Mouse (Mus musculus): ENCODE data around the gene Higd1a. TPM values are rescaled to one million over a fixed set of nuclear protein-coding genes. Genes with fewer than 3 reads are reported as not detected.

Gene Higd1a
- polyA plus RNA-seq, 1 experiment, result 17.6 TPM

DNA sequence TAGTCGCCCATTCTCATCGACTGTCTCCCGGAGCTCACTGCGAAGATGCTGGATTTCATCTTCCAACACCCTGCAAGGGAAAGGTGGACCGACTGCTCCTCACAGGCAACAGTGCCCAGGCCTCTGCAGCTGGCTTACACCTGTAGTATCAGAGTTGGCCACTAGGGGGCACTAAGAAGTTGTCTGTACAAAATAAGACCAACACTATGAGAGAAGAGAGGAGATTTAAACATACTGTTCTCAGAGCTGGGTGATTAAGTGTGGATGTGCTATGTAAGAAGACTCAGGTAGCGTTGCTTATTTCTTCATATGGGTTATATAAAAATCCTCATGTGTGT lies 27.2 kb downstream of the Higd1a start:
- Histone ChIP-seq H3K4me3 (ENCODE audit: control insufficient read depth, insufficient read depth, low read length) (no peak overlapping the region), H3K36me3 (ENCODE audit: control insufficient read depth, insufficient read depth, low read length) (no peaks in the 10 kb centered on the region), H3K27ac (ENCODE audit: control insufficient read depth, insufficient read depth, low read length) (no peak overlapping the region), H3K4me1 (replicated peaks; ENCODE audit: control insufficient read depth, insufficient read depth, low read length) (no peaks in the 10 kb centered on the region), H3K27me3 (ENCODE audit: control insufficient read depth, insufficient read depth, low read length) (no peaks in the 10 kb centered on the region)
- TF ChIP-seq CTCF (IDR thresholded peaks at IDR 0.05; ENCODE audit: borderline replicate concordance, control insufficient read depth, extremely low read depth, insufficient read depth, low read length, poor library complexity) (peak; percentile 75; the same call in 1 of the 2 replicates), POLR2A (IDR thresholded peaks at IDR 0.05; ENCODE audit: control insufficient read depth, extremely low read depth, insufficient read depth, low read length, poor library complexity) (no peak)
- DNase-seq, result peak; percentile 73
- 30% methylated on average over 6 of the region's 6 CpGs for WGBS

DNA sequence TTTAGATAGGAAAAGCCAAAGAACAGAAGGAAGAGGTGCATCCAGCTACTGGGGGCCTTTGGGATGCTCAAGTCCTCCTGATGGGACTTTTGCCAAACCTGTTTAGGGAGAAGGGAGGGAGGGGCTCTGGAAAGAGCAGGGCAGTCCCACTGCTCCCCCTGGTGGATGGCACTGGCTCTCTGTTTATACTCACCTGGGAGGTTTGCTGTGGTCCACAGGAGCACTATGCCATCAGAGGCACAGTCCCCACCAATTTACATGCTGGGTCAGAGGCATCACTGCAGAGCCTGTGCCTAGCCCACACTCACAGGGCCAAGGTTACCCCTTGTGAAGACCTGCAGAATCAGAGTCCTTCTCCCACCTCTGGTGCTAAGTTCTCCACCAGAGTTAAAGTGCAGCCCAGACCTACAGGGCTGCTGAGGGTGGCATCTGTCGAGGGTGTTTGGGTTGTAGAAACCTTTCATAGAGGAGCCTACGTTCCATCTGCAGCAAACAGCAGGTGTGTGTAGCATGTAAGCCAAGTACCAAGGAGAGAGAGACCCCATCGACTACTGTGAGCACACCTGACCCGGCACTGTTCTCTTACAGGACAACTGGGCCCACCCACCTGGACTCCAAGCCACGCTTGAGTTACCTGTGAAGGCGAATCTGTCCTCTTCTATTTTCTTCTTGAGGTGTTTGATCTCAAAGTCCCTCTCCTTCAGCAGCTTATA lies 27.8 kb downstream of the Higd1a start:
- Histone ChIP-seq H3K36me3 (ENCODE audit: control insufficient read depth, insufficient read depth, low read length) (no peaks in the 10 kb centered on the region), H3K4me1 (replicated peaks; ENCODE audit: control insufficient read depth, insufficient read depth, low read length) (no peaks in the 10 kb centered on the region), H3K27ac (ENCODE audit: control insufficient read depth, insufficient read depth, low read length) (no peak overlapping the region), H3K27me3 (ENCODE audit: control insufficient read depth, insufficient read depth, low read length) (no peaks in the 10 kb centered on the region), H3K4me3 (ENCODE audit: control insufficient read depth, insufficient read depth, low read length) (no peak overlapping the region)
- TF ChIP-seq POLR2A (IDR thresholded peaks at IDR 0.05; ENCODE audit: control insufficient read depth, extremely low read depth, insufficient read depth, low read length, poor library complexity), result no peak
- peak; percentile 74; the same call in 1 of the 2 replicates for TF ChIP-seq CTCF (IDR thresholded peaks at IDR 0.05; ENCODE audit: borderline replicate concordance, control insufficient read depth, extremely low read depth, insufficient read depth, low read length, poor library complexity)
- DNase-seq, result peak; percentile 57
- WGBS, result 78% methylated on average over 6 of the region's 6 CpGs

DNA sequence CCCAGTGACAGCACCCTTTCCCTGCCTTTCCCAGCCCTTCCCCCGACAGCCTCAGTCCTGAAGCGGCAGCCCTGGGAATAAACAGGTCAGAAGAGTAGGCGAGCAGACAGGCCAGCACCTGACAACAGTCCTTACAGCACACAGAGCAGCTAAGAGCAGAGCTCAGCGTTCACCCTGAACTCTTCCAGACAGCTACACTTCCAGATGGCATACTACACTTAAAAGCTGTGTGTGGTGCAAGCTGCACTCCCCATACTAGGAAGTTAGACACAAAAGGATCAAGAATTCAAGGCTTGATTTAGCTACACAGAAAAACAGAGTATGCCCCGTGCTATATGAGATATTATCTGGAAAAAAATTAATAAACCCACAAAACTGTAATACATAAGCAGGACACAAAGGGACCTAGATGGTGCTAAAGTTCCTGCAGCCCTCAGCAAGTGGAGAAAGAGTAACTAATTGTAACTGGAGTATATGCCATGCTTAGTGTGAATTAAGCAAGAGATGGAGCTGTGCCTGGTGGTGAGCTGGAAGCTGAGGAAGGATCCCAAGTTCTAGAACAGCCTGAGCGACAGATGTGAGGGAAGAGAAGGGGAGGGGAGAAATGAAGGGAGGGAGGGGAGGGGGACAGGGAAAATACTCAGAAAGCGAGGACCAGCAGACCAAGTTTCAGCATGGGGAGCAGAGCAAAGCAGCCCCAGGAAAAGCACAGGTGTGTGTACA lies 28.7 kb downstream of the Higd1a start:
- H3K4me1 ChIP-seq (replicated peaks; ENCODE audit: control insufficient read depth, insufficient read depth, low read length), result no peaks in the 10 kb centered on the region
- no peak overlapping the region for H3K4me3 ChIP-seq (ENCODE audit: control insufficient read depth, insufficient read depth, low read length)
- WGBS, result 76% methylated on average over 7 of the region's 7 CpGs
- no peak for DNase-seq
- H3K27me3 ChIP-seq (ENCODE audit: control insufficient read depth, insufficient read depth, low read length), result no peaks in the 10 kb centered on the region
- H3K27ac ChIP-seq (ENCODE audit: control insufficient read depth, insufficient read depth, low read length), result no peak overlapping the region
- H3K36me3 ChIP-seq (ENCODE audit: control insufficient read depth, insufficient read depth, low read length), result no peaks in the 10 kb centered on the region
- no peak for TF ChIP-seq POLR2A (IDR thresholded peaks at IDR 0.05; ENCODE audit: control insufficient read depth, extremely low read depth, insufficient read depth, low read length, poor library complexity)
- TF ChIP-seq CTCF (IDR thresholded peaks at IDR 0.05; ENCODE audit: borderline replicate concordance, control insufficient read depth, extremely low read depth, insufficient read depth, low read length, poor library complexity), result no peak

DNA sequence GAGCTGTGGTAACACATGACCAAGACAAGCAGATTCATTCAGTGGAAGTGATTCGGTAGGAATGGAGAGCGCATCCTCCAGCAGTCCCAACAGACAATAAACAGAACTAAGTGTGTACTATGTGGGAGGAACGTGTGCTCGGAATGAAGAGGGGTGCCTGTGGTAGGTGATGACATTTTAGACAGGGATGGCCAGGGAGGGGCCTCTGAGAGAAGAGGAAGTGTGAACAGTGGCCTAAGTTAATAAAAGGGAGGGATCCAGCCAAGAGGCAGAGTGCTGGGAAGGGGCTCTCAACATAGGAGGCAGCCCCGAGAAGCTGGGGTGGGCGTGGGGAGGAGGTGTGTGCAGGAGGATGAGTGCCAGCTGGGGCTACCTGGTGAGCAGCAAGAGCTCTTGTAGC lies 29.8 kb downstream of the Higd1a start:
- no peaks in the 10 kb centered on the region for H3K4me1 ChIP-seq (replicated peaks; ENCODE audit: control insufficient read depth, insufficient read depth, low read length)
- H3K36me3 ChIP-seq (ENCODE audit: control insufficient read depth, insufficient read depth, low read length), result no peaks in the 10 kb centered on the region
- TF ChIP-seq CTCF (IDR thresholded peaks at IDR 0.05; ENCODE audit: borderline replicate concordance, control insufficient read depth, extremely low read depth, insufficient read depth, low read length, poor library complexity) (no peak), POLR2A (IDR thresholded peaks at IDR 0.05; ENCODE audit: control insufficient read depth, extremely low read depth, insufficient read depth, low read length, poor library complexity) (no peak)
- no peak overlapping the region for H3K27ac ChIP-seq (ENCODE audit: control insufficient read depth, insufficient read depth, low read length)
- H3K27me3 ChIP-seq (ENCODE audit: control insufficient read depth, insufficient read depth, low read length), result no peaks in the 10 kb centered on the region
- 72% methylated on average over 6 of the region's 6 CpGs for WGBS
- H3K4me3 ChIP-seq (ENCODE audit: control insufficient read depth, insufficient read depth, low read length), result no peak overlapping the region
- no peak for DNase-seq

DNA sequence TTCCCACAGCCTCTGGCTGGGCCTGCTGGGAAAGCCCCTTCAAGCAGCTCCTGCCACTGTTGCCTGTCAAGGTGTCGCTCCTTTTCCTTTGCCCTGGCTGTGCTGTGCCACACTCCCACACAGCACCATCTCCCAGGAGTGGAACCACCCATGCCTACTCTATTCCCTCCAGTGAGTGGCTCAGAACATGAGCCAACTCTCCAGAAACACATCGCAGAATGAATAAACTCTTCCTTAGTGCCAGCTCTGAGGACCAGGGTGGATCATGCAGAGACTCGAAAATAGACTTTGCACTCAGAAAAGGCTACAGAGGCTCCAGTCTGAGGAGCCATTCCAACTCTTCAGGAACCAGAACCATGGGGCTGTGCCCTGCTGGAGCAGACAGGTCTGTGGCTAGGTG lies 31.8 kb downstream of the Higd1a start:
- no peak for DNase-seq
- H3K27me3 ChIP-seq (ENCODE audit: control insufficient read depth, insufficient read depth, low read length), result no peaks in the 10 kb centered on the region
- no peak overlapping the region for H3K27ac ChIP-seq (ENCODE audit: control insufficient read depth, insufficient read depth, low read length)
- TF ChIP-seq POLR2A (IDR thresholded peaks at IDR 0.05; ENCODE audit: control insufficient read depth, extremely low read depth, insufficient read depth, low read length, poor library complexity) (no peak), CTCF (IDR thresholded peaks at IDR 0.05; ENCODE audit: borderline replicate concordance, control insufficient read depth, extremely low read depth, insufficient read depth, low read length, poor library complexity) (no peak)
- H3K4me1 ChIP-seq (replicated peaks; ENCODE audit: control insufficient read depth, insufficient read depth, low read length), result no peaks in the 10 kb centered on the region
- 94% methylated on average over 3 of the region's 3 CpGs for WGBS
- no peaks in the 10 kb centered on the region for H3K36me3 ChIP-seq (ENCODE audit: control insufficient read depth, insufficient read depth, low read length)
- H3K4me3 ChIP-seq (ENCODE audit: control insufficient read depth, insufficient read depth, low read length), result no peak overlapping the region

DNA sequence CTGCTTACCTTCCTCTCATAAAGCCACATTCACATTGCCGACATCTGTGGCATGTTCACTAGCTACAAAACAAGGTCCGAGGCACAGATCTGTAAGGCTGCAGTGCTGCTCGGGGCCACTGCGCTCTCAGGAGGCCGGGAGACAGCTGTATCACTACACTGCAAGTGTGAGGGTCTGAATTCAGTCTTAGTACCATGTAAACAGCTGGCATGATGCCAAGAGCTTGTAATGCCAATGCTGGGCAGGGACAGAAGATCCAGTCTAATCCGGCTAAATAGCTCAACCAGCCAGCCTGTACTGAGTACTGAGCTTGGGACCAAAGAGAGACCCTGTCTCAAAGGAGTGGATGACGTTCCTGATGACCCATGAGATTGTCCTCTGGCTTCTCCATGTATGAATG lies 34.2 kb downstream of the Higd1a start:
- H3K4me1 ChIP-seq (replicated peaks; ENCODE audit: control insufficient read depth, insufficient read depth, low read length), result no peaks in the 10 kb centered on the region
- WGBS, result 97% methylated on average over 7 of the region's 7 CpGs
- H3K27me3 ChIP-seq (ENCODE audit: control insufficient read depth, insufficient read depth, low read length), result no peaks in the 10 kb centered on the region
- no peak for TF ChIP-seq CTCF (IDR thresholded peaks at IDR 0.05; ENCODE audit: borderline replicate concordance, control insufficient read depth, extremely low read depth, insufficient read depth, low read length, poor library complexity)
- no peak for TF ChIP-seq POLR2A (IDR thresholded peaks at IDR 0.05; ENCODE audit: control insufficient read depth, extremely low read depth, insufficient read depth, low read length, poor library complexity)
- DNase-seq, result no peak
- H3K27ac ChIP-seq (ENCODE audit: control insufficient read depth, insufficient read depth, low read length), result no peak overlapping the region
- no peaks in the 10 kb centered on the region for H3K36me3 ChIP-seq (ENCODE audit: control insufficient read depth, insufficient read depth, low read length)
- no peak overlapping the region for H3K4me3 ChIP-seq (ENCODE audit: control insufficient read depth, insufficient read depth, low read length)
